Mouse (Mus musculus): Measurements from ENCODE around the gene Nfe2.

DNA sequence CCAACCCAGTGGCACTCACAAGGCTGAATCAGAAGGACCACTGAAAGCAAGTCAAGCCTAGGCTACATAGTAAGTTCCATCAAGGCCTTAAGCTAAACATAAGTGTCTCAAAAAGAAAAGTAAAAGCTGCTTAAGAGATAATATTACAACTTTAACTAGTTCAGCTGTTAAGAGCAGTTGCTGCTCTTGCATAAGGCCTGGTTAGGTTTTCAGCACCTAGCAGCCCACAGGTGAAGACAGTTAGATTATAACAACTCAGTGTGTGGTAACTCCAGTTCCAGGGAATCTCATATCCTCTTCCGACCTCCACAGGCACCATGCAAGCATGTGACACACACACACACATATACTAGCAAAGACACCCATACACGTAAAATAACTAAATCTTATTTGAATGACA, 30.6 kb downstream of the Nfe2 start:
- TF ChIP-seq EP300 (IDR thresholded peaks at IDR 0.05; ENCODE audit: low read depth) (no peak), CTCF (IDR thresholded peaks at IDR 0.05; ENCODE audit: low read depth) (no peak)

Data from liver, embryonic 14.5 days (tissue).